Mouse (Mus musculus): Measurements from ENCODE around the gene Kin. TPM values are rescaled to one million over a fixed set of nuclear protein-coding genes. Genes with fewer than 3 reads are reported as not detected.

The Kin gene
- total RNA-seq, 4 experiments from 2014 or later, result 4.8 to 5.2 (median 4.9) TPM

DNA sequence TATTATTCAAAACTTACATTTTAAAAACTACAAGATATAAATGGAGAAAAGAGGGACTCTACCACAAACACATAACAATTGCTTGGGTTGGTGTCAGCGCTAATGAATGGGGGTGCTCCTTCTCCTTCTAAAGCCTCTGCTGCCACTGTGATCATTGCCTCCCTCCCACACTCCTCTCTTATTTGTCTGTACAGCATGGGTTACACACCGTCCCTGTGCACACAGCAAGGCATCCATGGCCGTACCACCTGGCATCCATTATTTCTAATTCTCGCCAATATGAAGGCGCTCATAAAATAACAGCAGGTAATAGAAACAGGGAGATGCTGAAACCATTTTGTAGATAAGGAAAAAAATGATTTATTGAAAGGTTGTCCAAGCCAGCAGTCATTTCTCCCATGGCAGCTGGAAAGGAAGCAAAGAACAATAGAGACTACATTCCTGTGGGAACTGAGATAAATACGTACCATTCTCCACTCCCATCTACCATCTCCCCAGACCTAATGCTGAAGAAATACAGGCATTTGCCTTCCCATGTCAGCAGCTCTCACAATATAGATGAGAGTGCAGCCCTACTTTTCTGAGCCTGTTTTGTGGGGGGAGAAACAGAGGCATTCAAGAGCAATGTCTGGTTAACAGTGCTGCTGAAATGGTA is 28.3 kb downstream of the Kin start:
- DNase-seq (ENCODE audit: low spot score in 2 of 2), result no peak

DNA sequence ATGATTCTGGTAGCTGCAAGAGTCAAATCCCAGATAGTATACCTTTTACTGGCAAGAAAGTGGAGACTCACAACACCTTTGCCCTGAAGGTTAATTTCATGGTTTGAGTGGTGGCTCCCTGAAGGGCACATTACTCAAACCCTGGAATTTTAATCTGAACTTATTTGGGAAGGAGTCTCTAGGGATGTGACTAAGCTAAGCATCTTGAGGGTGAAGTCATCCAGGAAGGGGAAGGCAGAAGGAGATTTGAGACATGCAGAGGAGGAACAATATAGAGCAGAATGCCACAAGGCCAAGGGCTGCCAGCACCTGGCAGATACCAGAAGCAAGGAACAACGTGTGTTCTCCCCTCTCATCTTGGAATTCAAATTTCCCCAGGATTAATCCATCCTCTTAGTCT is 38.4 kb downstream of the Kin start:
- DNase-seq (ENCODE audit: low spot score in 2 of 2), result no peak

GRCm38 (mm10) chr2:10119276-10119675 is 38.9 kb downstream of the Kin start:
- no peak for DNase-seq (ENCODE audit: low spot score in 2 of 2)

- DNase-seq (ENCODE audit: low spot score in 2 of 2), result no peak
These were observed 41.4 kb downstream of the Kin start for GRCm38 (mm10) chr2:10121826-10122225.

DNA sequence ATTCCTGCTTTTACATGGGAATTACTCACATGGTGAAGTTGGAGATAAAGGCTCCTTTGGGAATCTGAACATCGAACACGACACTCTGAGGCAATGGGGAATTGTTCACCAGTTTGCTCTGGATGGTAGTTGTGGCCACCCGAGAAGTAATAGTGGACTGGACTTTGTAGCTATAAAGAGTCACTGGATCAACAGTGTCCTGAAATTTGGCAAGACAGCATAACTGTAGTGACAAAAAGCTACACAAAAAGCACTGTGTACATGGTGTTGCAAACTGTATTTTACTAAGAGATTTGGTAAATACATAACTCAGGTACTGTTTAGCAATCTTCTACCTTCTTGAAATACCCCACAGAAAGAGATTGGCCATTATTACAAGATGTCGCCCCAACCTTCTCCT is 45.7 kb downstream of the Kin start:
- no peak for DNase-seq (ENCODE audit: low spot score in 2 of 2)

- no peak for DNase-seq (ENCODE audit: low spot score in 2 of 2)
These were observed 47.1 kb downstream of the Kin start for GRCm38 (mm10) chr2:10127471-10127870.

- no peak for DNase-seq (ENCODE audit: low spot score in 2 of 2)
These were observed 48.2 kb downstream of the Kin start for GRCm38 (mm10) chr2:10128571-10128970.

GRCm38 (mm10) chr2:10130341-10130990 is 50.1 kb downstream of the Kin start:
- no peak for DNase-seq (ENCODE audit: low spot score in 2 of 2)

- no peak for DNase-seq (ENCODE audit: low spot score in 2 of 2)
These were observed 50.9 kb downstream of the Kin start, which contains the start of gene Itih2 for GRCm38 (mm10) chr2:10131296-10131695. Gene Itih2 (minus strand): TSS chr2:10131396.

- no peak for DNase-seq (ENCODE audit: low spot score in 2 of 2)
These were observed 51.7 kb downstream of the Kin start for GRCm38 (mm10) chr2:10132128-10132527.

DNA sequence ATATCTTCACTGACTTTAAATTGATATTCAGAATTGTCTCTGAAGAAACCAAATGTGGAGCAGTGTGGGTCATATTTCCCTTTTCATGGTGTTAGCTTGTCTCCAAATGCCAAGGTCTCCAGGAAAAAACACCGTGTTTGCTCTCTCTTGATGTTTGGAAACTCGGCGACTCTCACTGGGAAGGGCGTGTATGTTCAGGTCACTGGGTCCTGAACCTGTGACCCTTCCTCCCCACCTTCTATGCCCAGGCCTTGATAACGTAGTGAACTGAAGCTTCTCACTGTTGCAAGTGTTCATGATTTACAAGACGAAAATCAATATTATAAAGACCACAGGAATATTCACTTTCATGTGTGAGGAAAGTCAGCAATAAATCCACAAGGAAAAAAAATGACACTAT is 53.5 kb downstream of the Kin start:
- DNase-seq (ENCODE audit: low spot score in 2 of 2), result no peak

DNA sequence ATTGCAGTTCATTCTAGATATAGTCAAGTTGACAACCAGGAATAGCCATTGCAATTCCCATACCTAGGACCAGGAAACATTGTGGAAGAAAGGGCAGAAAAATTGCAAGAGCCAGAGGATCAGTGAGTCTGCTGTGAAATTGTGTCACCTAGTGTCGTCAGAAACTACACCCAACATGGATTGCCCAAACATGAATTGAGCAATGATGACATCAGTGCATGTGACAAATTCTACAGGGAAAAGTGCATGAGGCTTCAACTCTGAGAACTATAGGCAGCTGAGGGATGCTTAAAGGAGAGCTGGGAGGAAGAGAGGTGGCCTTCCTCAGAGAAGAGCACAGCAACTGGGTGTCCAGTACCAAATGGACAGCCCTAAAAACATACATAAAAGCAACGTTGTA is 56.9 kb downstream of the Kin start:
- no peak for DNase-seq (ENCODE audit: low spot score in 2 of 2)

DNA sequence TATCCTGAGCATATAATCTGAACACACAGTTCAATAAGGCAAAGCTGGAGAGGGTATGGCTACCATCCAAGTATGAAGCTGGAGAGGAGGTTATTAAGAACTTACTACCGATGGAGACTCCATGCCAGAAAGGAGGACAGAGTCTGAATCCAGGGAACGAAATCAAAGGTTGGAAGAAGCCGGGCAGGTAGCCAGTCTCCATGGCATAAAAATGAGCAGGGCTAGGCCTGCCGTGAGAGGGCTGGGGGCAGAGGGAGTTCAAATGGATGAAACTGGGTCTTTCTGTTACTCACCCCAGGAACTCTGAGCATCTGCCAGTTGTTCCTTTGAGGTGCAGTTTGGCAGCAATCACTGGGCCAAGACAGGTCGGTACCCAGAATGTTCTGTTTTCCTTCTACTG is 60.1 kb downstream of the Kin start:
- no peak for DNase-seq (ENCODE audit: low spot score in 2 of 2)

Other genes with a start within 250 kb of the Kin start
- gene 4930412O13Rik, start 199.3 kb upstream of the Kin start, total RNA-seq (2022), result not detected
- not detected for gene 9230102O04Rik, start 191.1 kb upstream of the Kin start, total RNA-seq (2022)
- gene Gata3, start 190.6 kb upstream of the Kin start, total RNA-seq (2022), result 1 to 10 TPM in 1 of 4 experiments, under 1 TPM in 2, not detected in 1; 0.24 to 1.1 (median 0.40) TPM
- gene Taf3, start 32.0 kb upstream of the Kin start, total RNA-seq (2022), result 10 to 100 TPM in 2 of 4 experiments, 1 to 10 TPM in 2; 8.3 to 12.1 (median 10.0) TPM
- 100 to 1,000 TPM; 674 to 779 (median 730) TPM for gene Atp5c1, start 83 bp upstream of the Kin start, total RNA-seq (2022)
- under 1 TPM in 2 of 4 experiments, not detected in 2; 0.27 to 0.56 TPM for gene Itih2, start 50.8 kb downstream of the Kin start, total RNA-seq (2022)
- gene Itih5, start 73.0 kb downstream of the Kin start, total RNA-seq (2022), result 10 to 100 TPM in 1 of 4 experiments, 1 to 10 TPM in 3; 6.1 to 11.7 (median 7.3) TPM